Mouse (Mus musculus) megakaryocyte, embryonic 14.5 days (primary cell): ENCODE data around the gene Ttc9c.

ENCODE experiments used
- FLI1 ChIP-seq: IDR thresholded peaks from 2 replicates; pipeline ENCODE4 v1.6.1; 2012; ENCODE audit warnings: low read length, inconsistent platforms, mixed read lengths
- GATA1 ChIP-seq: IDR thresholded peaks from 3 replicates; pipeline ENCODE4 v1.6.1; 2012; ENCODE audit warnings: mixed read lengths, low read length, inconsistent platforms, borderline replicate concordance

DNA sequence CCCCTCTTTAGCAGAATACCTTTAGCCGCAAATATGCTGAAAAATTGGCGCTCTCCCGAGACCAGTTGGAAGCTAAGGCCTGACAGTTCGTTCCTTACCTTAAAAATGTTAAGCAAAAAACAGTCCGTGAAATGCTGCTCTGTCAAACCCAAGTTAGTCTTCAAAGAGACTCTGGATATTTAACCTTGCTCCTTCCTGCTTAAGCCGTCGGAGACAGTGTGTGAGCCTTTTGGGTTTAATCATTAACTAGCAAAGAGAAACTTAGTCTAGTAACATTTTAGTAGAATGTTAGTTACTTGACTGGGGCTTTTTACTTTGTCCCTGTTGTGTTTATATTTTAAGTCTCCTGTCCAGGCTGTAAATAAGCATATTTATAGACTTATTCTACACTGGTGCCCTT is 2.0 kb upstream of the Ttc9c start:
- no peak for TF ChIP-seq FLI1
- TF ChIP-seq GATA1, result no peak
